Mouse (Mus musculus) telencephalon, adult 2 months (tissue): Measurements from ENCODE around the gene Adi1.
A peak's percentile ranks its signal among the peaks of the same experiment; 100 is the strongest.

Source experiments
- DNase-seq: peaks from one replicate; pipeline ENCODE4 v3.0.0-alpha.2; 2011; ENCODE audit warnings: low read depth, low spot score

Adi1 gene

GRCm38 (mm10) chr12:28675121-28675924 is at the start of gene Adi1:
Gene Adi1, plus strand, starts transcription at chr12:28675231.
- DNase-seq: peak; percentile 83

GRCm38 (mm10) chr12:28625407-28625806 is 49.6 kb upstream of the Adi1 start:
- no peak for DNase-seq

GRCm38 (mm10) chr12:28627092-28627491 is 47.9 kb upstream of the Adi1 start:
- DNase-seq: no peak

GRCm38 (mm10) chr12:28628436-28628835 is 46.6 kb upstream of the Adi1 start:
- no peak for DNase-seq

GRCm38 (mm10) chr12:28635058-28635534 is 39.9 kb upstream of the Adi1 start:
- DNase-seq: no peak

- peak; percentile 97 for DNase-seq
These were observed 39.2 kb upstream of the Adi1 start, which contains the start of gene Rps7 for GRCm38 (mm10) chr12:28635535-28636476. Gene Rps7, minus strand, starts transcription at chr12:28635953.

GRCm38 (mm10) chr12:28636543-28636942 is 38.5 kb upstream of the Adi1 start:
- DNase-seq: no peak

GRCm38 (mm10) chr12:28638778-28639177 is 36.3 kb upstream of the Adi1 start:
- DNase-seq: no peak

- peak; percentile 79 for DNase-seq
These were observed 25.6 kb upstream of the Adi1 start, which contains the start of gene Rnaseh1 for GRCm38 (mm10) chr12:28649141-28650110. Gene Rnaseh1, plus strand, starts transcription at chr12:28649602.

GRCm38 (mm10) chr12:28662628-28663027 is 12.4 kb upstream of the Adi1 start:
- DNase-seq: no peak

- no peak for DNase-seq
These were observed 8.3 kb upstream of the Adi1 start for GRCm38 (mm10) chr12:28666734-28667133.

GRCm38 (mm10) chr12:28667287-28667686 is 7.7 kb upstream of the Adi1 start:
- no peak for DNase-seq

- no peak for DNase-seq
These were observed 852 bp upstream of the Adi1 start for GRCm38 (mm10) chr12:28674038-28674720.

GRCm38 (mm10) chr12:28675925-28676209 is 836 bp downstream of the Adi1 start:
- no peak for DNase-seq

GRCm38 (mm10) chr12:28684674-28685073 is 9.6 kb downstream of the Adi1 start:
- DNase-seq: no peak

- no peak for DNase-seq
These were observed 10.7 kb downstream of the Adi1 start for GRCm38 (mm10) chr12:28685771-28686170.

- DNase-seq: no peak
These were observed 11.3 kb downstream of the Adi1 start for GRCm38 (mm10) chr12:28686199-28686879.

- no peak for DNase-seq
These were observed 14.0 kb downstream of the Adi1 start for GRCm38 (mm10) chr12:28688996-28689395.

- no peak for DNase-seq
These were observed 15.7 kb downstream of the Adi1 start for GRCm38 (mm10) chr12:28690730-28691129.

- DNase-seq: no peak
These were observed 18.7 kb downstream of the Adi1 start for GRCm38 (mm10) chr12:28693738-28694137.
